Mouse (Mus musculus) cerebellum, adult 2 months (tissue): Measurements from ENCODE around the gene Ammecr1. TPM values are rescaled to one million over a fixed set of nuclear protein-coding genes. Genes with fewer than 3 reads are reported as not detected.

ENCODE experiments used
- DNase-seq, 2 experiments: peaks; one replicate each; pipeline ENCODE4 v3.0.0; 2021
- H3K27ac ChIP-seq: fragments of 200-500 bp; 2 replicates; pipeline ENCODE4 v1.5.1; 2012; ENCODE audit warnings: low read length, control low read depth, inconsistent platforms; ENCODE audit not compliant: insufficient read depth
- H3K27me3 ChIP-seq: fragments of 200-500 bp; 2 replicates; pipeline ENCODE4 v1.6.1; 2012; ENCODE audit warnings: inconsistent platforms, mild to moderate bottlenecking, low read length, moderate library complexity; ENCODE audit not compliant: control insufficient read depth, insufficient read depth
- H3K4me1 ChIP-seq: fragments of 200-500 bp; 2 replicates; pipeline ENCODE4 v1.6.1; 2011; ENCODE audit warnings: low read length; ENCODE audit not compliant: control insufficient read depth, insufficient read depth
- H3K4me3 ChIP-seq: fragments of 200-500 bp; replicated peaks from 2 replicates; pipeline ENCODE3; 2011; ENCODE audit warnings: mild to moderate bottlenecking, low read depth, low read length, control low read depth; ENCODE audit not compliant: insufficient read depth
- CTCF ChIP-seq: fragments of 200-500 bp; IDR thresholded peaks from 2 replicates; pipeline ENCODE4 v1.5.1; 2011; ENCODE audit warnings: low read depth, mild to moderate bottlenecking, control low read depth, low read length, moderate library complexity, borderline replicate concordance; ENCODE audit not compliant: insufficient read depth
- POLR2A ChIP-seq: fragments of 200-500 bp; IDR thresholded peaks from 2 replicates; pipeline ENCODE4 v1.6.1; 2011; ENCODE audit warnings: low read length, control low read depth, borderline replicate concordance; ENCODE audit not compliant: insufficient read depth
- WGBS: fragments of 180-500 bp; shearing (Covaris S2); methylation state at CpG from one replicate; pipeline ENCODE4 v1.1.7; 2018; 5-methylcytosine and 5-hydroxymethylcytosine counted together
- polyA plus RNA-seq: library from polyadenylated mRNA; depleted of rRNA; stranded (reverse); fragments of >200 nt; gene quantifications from 2 replicates; pipeline ENCODE4 v1.2.3, GENCODE M21; 2012

The Ammecr1 gene
- polyA plus RNA-seq, 1 experiment = 1.6 TPM

DNA sequence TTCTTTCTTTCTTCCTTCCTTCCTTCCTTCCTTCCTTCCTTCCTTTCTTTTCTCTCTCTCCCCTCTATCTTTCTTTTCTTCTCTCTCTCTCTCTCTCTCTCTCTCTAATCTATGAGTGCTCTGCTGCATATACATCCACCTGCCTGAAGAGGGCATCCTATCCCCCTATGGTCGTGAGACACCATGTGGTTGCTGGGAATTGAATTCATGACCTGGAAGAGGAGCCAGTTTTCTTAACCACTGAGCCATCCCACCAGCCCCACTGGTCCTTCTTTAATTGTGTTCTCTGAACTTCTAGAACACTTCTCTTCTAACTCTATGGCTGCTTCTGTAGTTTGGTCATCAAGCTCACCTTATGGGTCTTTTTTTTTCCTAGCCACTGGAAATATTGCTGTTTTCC, 138.9 kb downstream of the Ammecr1 start:
- 0 out of 2 replicates have a peak, but pooled peaks have one; percentile 7 for TF ChIP-seq CTCF
- TF ChIP-seq POLR2A = no peak
- no peak for DNase-seq
- Histone ChIP-seq H3K4me3 (no peak overlapping the region), H3K27me3 (no peaks in the 10 kb centered on the region), H3K4me1 (no peaks in the 10 kb centered on the region), H3K27ac (no peak overlapping the region)
- 11% methylated on average over 1 of the region's 1 CpGs for WGBS

DNA sequence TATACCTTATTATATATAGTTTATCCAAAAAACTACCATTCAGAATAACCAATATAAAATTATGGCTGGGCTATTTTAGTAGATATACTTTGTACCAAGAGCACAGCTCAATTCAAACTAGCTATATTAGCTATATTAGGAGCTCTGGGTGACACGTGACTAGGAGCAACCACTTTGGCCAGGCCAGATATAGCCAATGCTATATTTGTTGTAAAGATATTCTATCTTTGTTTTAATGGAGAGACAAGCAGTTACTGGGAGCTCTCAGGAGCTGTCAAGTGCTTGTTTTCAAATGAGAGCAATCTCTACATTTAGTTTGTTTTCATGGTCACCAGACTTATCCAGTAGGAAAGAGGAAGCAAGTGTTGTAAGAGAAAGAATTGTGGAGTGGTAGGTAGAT, 141.2 kb downstream of the Ammecr1 start:
- Histone ChIP-seq H3K4me1 (peaks cover 6% of the 10 kb centered on the region; the same call in 1 of the 2 replicates), H3K4me3 (no peak overlapping the region), H3K27me3 (no peaks in the 10 kb centered on the region), H3K27ac (no peak overlapping the region)
- no peak for DNase-seq
- no peak for TF ChIP-seq POLR2A
- no peak for TF ChIP-seq CTCF
- WGBS = 83% methylated on average over 1 of the region's 1 CpGs

DNA sequence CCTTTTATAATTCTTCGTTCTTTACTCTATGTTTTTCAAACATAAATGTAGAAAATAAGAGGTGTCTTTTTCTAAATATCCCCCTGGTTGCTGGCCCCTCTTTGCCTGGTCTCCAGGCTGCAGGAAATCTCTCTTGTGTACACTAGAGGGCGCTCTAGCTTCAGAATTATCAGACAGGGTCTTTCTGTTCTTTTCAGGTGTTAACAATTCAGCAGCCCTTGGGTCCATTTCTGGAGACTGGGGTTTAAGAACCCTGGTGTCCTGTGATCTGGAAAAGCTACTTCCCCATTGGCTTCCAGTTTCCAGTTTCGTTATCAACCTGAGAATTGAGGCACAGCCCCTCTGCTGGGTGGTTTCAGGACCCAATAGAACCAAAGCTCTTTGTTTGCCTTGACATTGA, 144.7 kb downstream of the Ammecr1 start:
- no peak for DNase-seq
- Histone ChIP-seq H3K4me3 (no peak overlapping the region), H3K27ac (no peak overlapping the region), H3K4me1 (peaks cover 6% of the 10 kb centered on the region; the same call in 1 of the 2 replicates), H3K27me3 (no peaks in the 10 kb centered on the region)
- no peak for TF ChIP-seq POLR2A
- TF ChIP-seq CTCF = peak; percentile 41; the same call in 1 of the 2 replicates
- WGBS = 32% methylated on average over 3 of the region's 3 CpGs

DNA sequence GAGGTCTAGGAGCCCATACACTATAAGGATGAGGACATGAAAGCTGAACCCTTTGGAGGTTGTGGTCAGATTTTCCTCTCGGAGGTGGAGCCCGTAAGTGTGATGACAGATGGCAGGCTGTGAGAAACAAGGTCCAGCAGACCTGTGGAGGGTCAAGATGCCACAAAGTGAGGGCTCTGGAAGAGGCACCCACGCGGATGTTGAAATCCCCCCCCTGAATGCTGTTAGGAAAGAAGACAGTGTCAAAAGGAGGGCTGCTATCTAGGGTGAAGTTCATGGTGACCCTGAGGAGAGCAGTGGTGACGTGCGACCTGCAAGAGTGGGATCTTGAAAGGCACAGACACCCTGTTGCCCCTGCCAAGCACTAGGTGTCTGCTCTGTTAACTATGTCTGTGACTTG, 145.3 kb downstream of the Ammecr1 start:
- H3K4me3 ChIP-seq = no peak overlapping the region
- WGBS = 47% methylated on average over 6 of the region's 6 CpGs
- no peaks in the 10 kb centered on the region for H3K27me3 ChIP-seq
- H3K27ac ChIP-seq = no peak overlapping the region
- no peak for TF ChIP-seq POLR2A
- TF ChIP-seq CTCF = no peak
- no peak for DNase-seq
- H3K4me1 ChIP-seq = peaks cover 6% of the 10 kb centered on the region; the same call in 1 of the 2 replicates

DNA sequence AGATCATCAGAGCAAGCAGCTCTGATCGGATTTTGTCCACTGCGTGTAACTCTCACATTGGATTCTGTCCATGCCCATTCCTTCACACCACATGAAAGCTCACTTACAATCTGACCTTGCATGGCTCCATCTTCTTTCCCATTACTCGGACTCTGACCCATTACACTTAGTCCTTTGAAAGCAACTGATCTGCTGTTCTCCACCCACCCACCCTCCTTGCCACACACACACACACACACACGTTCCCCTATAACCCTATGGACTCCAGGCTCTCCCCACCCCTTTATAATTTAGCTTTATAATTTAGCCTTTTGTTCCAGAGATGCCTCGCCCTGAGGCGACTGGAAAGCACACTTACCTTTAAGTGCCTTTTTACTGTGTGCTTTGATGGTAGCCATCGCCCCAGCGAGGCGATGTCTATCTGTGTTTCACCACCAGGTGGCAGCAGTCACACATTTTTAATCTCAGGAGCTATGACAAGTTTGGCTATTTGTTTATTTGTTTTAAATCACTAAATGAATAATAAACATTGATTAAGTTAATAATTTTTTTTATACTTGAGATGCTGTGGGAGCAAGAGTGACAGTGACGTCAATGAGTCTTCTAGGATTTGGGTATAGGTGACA, 148.4 kb downstream of the Ammecr1 start:
- Histone ChIP-seq H3K4me3 (no peak overlapping the region), H3K4me1 (peaks cover 6% of the 10 kb centered on the region; the same call in 1 of the 2 replicates), H3K27me3 (no peaks in the 10 kb centered on the region), H3K27ac (no peak overlapping the region)
- peak; percentile 29 to 58 for DNase-seq
- WGBS = 44% methylated on average over 10 of the region's 10 CpGs
- TF ChIP-seq POLR2A = no peak
- TF ChIP-seq CTCF = peak; percentile 58

DNA sequence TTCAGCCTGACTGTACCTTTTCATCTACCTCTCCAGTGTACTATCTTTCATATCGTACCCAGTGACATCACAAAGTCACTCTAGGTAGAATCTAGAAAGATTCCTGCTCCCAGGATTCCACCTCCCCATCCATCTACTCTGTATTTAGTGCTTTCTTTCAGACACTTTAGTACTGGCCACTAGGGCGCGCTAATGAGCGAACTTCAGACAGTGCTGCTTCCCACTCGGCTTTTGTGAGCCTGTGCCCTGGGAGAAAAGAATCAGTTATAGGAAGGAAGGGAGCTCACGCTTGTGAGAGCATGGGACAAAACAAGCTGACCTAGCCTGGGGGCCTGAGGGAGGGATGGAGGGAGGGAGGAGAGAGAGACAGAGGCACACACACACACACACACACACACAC, 153.4 kb downstream of the Ammecr1 start:
- no peak overlapping the region for H3K4me3 ChIP-seq
- DNase-seq = peak; percentile 28 to 40
- no peak overlapping the region for H3K27ac ChIP-seq
- WGBS = 20% methylated on average over 6 of the region's 6 CpGs
- H3K27me3 ChIP-seq = no peaks in the 10 kb centered on the region
- H3K4me1 ChIP-seq = no peaks in the 10 kb centered on the region
- TF ChIP-seq POLR2A (no peak), CTCF (peak; percentile 40; the same call in 1 of the 2 replicates)

DNA sequence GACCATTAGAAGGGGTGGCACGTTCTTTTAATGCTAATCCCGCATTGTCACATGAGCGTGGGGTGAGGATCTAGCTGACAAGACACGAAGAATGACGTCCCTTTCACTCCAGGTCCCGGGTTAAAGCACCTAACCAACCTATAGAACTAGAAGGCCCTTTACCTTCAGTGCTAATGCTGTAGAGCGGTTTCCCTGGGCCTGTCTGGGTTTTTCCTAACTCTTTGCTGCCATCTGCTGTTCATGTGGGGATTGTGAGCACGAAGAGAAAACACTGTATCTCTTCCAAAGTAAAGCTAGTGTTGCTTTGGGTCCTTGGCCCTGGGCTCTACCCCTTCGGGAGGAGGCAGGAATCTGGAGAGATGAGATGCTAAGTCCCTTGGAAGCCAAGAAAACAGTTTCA, 158.1 kb downstream of the Ammecr1 start:
- 35% methylated on average over 9 of the region's 9 CpGs for WGBS
- peak; percentile 56 to 60 for DNase-seq
- Histone ChIP-seq H3K4me3 (no peak overlapping the region), H3K4me1 (no peaks in the 10 kb centered on the region), H3K27me3 (no peaks in the 10 kb centered on the region), H3K27ac (no peak overlapping the region)
- TF ChIP-seq CTCF (peak; percentile 60; the same call in 1 of the 2 replicates), POLR2A (no peak)

DNA sequence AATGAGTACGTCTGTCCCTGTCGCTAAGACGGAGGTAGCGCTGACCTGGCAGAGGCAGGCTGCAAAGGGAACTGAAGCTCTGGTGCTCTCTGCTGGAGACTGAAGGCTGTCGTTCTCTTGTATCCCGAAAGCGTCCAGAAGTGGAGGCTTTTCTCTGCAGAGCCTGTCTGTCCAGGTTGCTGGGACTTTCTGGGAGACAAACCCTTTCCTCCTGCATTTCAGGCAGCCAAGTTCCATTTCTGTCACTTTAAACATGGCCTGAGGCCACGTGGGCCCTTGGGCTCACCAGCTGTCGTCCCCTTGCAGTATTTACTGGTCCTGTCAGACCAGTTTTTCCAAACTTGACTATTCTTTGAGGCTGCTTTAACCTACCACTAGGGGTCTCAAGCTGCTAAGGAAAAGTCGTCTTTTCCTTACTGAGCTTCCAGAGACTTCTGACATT, 159.9 kb downstream of the Ammecr1 start:
- WGBS = 7% methylated on average over 10 of the region's 10 CpGs
- Histone ChIP-seq H3K4me3 (no peak overlapping the region), H3K27me3 (no peaks in the 10 kb centered on the region), H3K27ac (no peak overlapping the region), H3K4me1 (peaks cover 3% of the 10 kb centered on the region; the same call in 1 of the 2 replicates)
- peak; percentile 59 for TF ChIP-seq CTCF
- no peak for TF ChIP-seq POLR2A
- peak; percentile 47 to 57 for DNase-seq

DNA sequence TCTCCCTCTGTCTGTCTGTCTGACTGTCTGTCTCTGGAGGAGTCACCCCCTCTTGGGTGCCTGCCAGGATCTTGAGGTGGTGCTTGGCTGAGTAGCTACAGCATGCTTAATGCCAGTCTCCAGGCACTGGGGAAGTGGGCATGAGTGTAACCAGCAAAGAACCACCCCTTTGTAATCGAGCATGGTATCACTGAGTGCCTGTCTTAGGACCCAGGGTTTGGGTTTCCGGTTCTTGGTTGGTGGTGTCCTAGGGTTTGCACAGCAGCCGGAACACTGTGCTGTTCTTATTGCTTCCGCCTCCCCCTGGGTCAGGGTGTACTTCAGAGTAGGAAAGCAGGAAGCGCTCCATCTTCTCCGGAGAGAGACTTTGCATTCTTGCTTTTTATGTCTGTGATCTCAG, 160.4 kb downstream of the Ammecr1 start:
- no peak for TF ChIP-seq CTCF
- TF ChIP-seq POLR2A = no peak
- no peak for DNase-seq
- Histone ChIP-seq H3K27me3 (no peaks in the 10 kb centered on the region), H3K4me1 (peaks cover 3% of the 10 kb centered on the region; the same call in 1 of the 2 replicates), H3K27ac (no peak overlapping the region), H3K4me3 (no peak overlapping the region)
- 41% methylated on average over 6 of the region's 6 CpGs for WGBS
